Mouse (Mus musculus) C2C12 (cell line): Measurements from ENCODE around the gene Hoxd13.

Source experiments
- CTCF ChIP-seq: IDR thresholded peaks from one replicate; pipeline ENCODE4 v1.5.1; 2011; ENCODE audit not compliant: control insufficient read depth, insufficient read depth, insufficient read length
- MAX ChIP-seq: IDR thresholded peaks from one replicate; pipeline ENCODE4 v1.6.1; 2011; ENCODE audit warnings: mild to moderate bottlenecking, control low read depth

DNA sequence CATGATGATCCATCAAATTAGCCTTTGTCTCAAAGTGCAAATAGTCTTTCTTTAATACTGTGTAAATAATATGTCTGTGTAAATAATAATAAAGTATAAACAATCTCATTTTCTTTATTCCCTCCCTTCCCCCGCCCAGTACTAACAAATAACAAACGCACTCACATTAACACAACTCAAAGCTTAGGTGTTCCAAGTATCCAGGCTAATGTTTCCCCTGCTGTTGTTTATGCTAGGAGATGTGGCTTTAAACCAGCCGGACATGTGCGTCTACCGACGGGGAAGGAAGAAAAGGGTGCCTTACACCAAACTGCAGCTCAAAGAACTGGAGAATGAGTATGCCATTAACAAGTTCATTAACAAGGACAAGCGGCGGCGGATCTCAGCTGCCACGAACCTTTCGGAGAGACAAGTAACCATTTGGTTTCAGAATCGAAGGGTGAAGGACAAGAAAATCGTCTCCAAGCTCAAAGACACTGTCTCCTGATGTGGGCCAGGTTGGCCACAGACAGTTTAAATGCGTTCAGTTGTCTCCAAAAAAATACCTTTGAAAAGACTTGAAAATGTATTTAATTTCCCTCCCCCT, 1.6 kb downstream of the Hoxd13 start:
- TF ChIP-seq CTCF (no peak), MAX (no peak)
